Mouse (Mus musculus) heart, embryonic 13.5 days (tissue): ENCODE measurements around the gene Pard6b. TPM values are rescaled to one million over a fixed set of nuclear protein-coding genes. Genes with fewer than 3 reads are reported as not detected.
"Not testable (repeated sequence)": the region's sequence is repeated elsewhere in the genome, so short reads cannot be mapped to it uniquely, and the experiment has no call there.

Experiments
- ATAC-seq: fragments of 200-750 bp; cut with Nextera tagmentation; 2 replicates; pipeline ENCODE4 v1.8.0; 2017; ENCODE audit warnings: moderate TSS enrichment; ENCODE audit not compliant: insufficient number of reproducible peaks, low FRiP score, low TSS enrichment; ENCODE audit errors: extremely low read depth
- H3K27ac ChIP-seq: fragments of 300-500 bp; sonication (generic); replicated peaks from 2 replicates; pipeline ENCODE4 v1.5.1; 2015; ENCODE audit warnings: moderate library complexity, mild to moderate bottlenecking, inconsistent platforms
- H3K27me3 ChIP-seq: fragments of 300-500 bp; sonication (generic); replicated peaks from 2 replicates; pipeline ENCODE4 v1.6.1; 2015; ENCODE audit warnings: mild to moderate bottlenecking, inconsistent platforms
- H3K36me3 ChIP-seq: fragments of 300-500 bp; sonication (generic); 2 replicates; pipeline ENCODE4 v1.6.1; 2015; ENCODE audit warnings: mild to moderate bottlenecking, inconsistent platforms
- H3K4me1 ChIP-seq: fragments of 300-500 bp; sonication (generic); 2 replicates; pipeline ENCODE4 v1.6.1; 2015; ENCODE audit warnings: inconsistent platforms
- H3K4me2 ChIP-seq: fragments of 300-500 bp; sonication (generic); 2 replicates; pipeline ENCODE4 v1.6.1; 2015; ENCODE audit warnings: inconsistent platforms, mild to moderate bottlenecking, moderate library complexity
- H3K4me3 ChIP-seq: fragments of 300-500 bp; sonication (generic); 2 replicates; pipeline ENCODE4 v1.5.1; 2015; ENCODE audit warnings: moderate library complexity, mild to moderate bottlenecking, inconsistent platforms
- H3K9ac ChIP-seq: fragments of 300-500 bp; sonication (generic); 2 replicates; pipeline ENCODE4 v1.6.1; 2015; ENCODE audit warnings: inconsistent platforms, mild to moderate bottlenecking, moderate library complexity
- H3K9me3 ChIP-seq: fragments of 300-500 bp; sonication (generic); 2 replicates; pipeline ENCODE4 v1.6.1; 2016; ENCODE audit warnings: inconsistent platforms
- whole genome bisulfite sequencing: fragments of 180-500 bp; shearing (Covaris S2); methylation state at CpG from one replicate; pipeline ENCODE4 v1.1.7; 2015; ENCODE audit warnings: mixed read lengths; 5-methylcytosine and 5-hydroxymethylcytosine counted together
- polyA plus RNA-seq: library from polyadenylated mRNA; unstranded; fragments of >200 nt; fragmentation: Nextera tagmentation; extraction: Ambion mirVana; gene quantifications from 2 replicates; pipeline ENCODE4 v1.2.1, GENCODE M21; 2015

The Pard6b gene
- polyA plus RNA-seq, 1 experiment from 2014 or later, result 7.3 TPM

DNA sequence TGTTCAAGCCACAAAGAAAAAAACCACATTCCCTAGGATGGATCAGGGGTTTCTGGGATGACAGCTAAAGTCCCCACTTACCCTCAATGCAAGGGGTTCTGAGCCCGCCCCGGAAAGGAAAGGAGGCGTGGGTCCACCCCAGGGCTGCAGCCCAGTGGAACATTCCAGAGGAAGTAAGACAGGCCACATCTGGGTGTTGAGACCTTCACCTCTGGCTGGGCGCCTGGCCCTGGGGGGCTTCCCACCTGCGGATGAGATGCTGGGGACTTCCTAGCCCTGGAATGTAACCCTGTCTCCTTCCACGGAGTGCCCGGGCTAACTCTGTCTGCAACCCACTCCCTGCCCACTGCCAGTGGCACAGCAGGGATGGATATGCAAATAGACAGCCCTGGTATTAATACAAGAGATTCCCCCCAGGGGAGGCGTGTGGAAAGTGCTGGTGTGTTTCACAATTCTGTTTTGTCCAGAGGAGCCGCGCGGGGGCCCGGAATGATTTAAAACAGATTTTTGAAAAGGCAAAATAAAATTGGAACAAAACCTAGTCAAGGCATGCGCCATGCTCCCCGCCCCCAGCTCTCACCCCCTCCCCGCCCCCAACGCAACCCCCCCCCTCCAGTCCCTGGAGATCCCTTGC, 31.7 kb upstream of the Pard6b start:
- no peak for ATAC-seq
- no peak overlapping the region for H3K27ac ChIP-seq
- no peaks in the 10 kb centered on the region for H3K36me3 ChIP-seq

DNA sequence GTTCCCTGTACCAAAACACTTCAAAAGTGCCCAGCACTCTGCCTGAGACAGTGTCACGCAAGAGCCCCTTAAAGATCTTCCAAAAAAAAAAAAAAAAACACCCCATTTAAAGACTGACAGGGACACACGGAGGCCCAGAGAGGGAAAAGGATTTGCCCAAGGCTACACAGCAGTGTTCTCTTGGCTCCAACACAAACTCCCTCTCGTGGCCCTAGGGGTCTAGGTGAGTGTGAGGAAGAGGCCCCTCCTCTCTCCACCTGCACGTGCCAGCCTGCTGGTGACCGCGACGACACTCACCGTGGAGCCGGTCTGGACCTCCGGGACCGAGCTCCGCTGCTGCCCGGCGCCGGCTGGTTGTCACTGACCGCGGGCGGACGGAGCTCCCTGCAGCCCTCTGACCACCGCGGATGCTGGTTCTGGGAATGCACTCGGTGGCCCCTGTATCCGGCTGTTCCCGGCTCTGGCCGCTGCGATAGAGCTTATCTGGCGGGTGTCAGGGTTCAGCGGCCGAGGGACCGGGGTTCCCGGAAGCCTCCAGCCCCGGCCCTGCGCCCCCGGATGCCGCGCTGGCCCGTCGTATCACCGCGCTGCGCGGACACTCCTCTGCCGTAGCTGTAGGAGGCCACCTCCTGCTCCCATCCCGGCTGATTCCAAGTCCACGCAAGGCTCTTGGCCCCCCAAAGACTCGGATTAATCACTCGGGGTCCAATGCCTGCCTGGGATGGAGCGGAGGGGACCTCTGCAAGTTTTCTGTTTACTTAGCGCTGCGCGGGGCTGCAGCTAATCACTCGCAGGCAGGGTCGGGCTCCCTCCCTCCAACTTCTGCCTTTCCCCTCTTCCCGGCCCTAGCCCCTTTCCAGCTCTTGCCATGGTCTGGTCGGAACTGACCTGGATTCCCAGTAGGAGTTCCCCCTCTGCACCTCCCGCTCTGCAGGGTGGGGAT, 30.5 kb upstream of the Pard6b start:
- Histone ChIP-seq H3K4me2 (peak overlapping the region; percentile 94), H3K9me3 (no peaks in the 10 kb centered on the region), H3K27ac (peak overlapping the region; percentile 48), H3K36me3 (no peaks in the 10 kb centered on the region), H3K4me1 (peaks cover 31% of the 10 kb centered on the region), H3K27me3 (peaks cover 16% of the 10 kb centered on the region), H3K4me3 (peak overlapping the region; percentile 63), H3K9ac (peak overlapping the region; percentile 80)
- WGBS, result 1% methylated on average over 56 of the region's 56 CpGs
- ATAC-seq, result no peak

More for the DNA sequence above, 31.7 kb upstream of the Pard6b start:
- H3K4me3 ChIP-seq, result peak overlapping the region; percentile 63
- peak overlapping the region; percentile 94 for H3K4me2 ChIP-seq
- 14% methylated on average over 16 of the region's 16 CpGs for WGBS
- peaks cover 37% of the 10 kb centered on the region for H3K4me1 ChIP-seq
- peak overlapping the region; percentile 80; the same call in 1 of the 2 replicates for H3K9ac ChIP-seq
- no peaks in the 10 kb centered on the region for H3K9me3 ChIP-seq
- H3K27me3 ChIP-seq, result peaks cover 16% of the 10 kb centered on the region

DNA sequence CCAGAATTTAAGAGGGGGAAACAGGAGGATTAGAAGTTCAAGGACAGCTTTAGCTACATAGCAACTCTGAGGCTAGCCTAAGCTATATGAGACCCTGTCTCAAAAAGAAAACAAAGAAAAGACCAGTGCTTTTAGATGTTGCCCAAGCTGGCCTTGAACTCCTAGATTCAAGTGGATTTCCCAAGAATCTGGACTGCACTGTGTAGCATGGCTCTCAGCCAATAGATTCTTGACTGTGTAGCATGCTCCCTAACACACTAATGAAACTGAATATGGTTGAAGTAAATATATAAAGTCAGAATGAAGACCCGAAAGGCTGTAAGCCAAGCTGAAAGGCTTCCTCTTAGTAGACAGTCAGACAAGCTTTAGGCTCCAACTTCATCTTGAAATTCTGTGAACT, 28.6 kb upstream of the Pard6b start:
- no peak overlapping the region for H3K4me2 ChIP-seq
- no peak for ATAC-seq
- no peak overlapping the region for H3K4me3 ChIP-seq
- H3K27me3 ChIP-seq, result peaks cover 16% of the 10 kb centered on the region
- WGBS, result 95% methylated on average over 1 of the region's 1 CpGs
- H3K27ac ChIP-seq, result no peak overlapping the region
- H3K4me1 ChIP-seq, result peaks cover 36% of the 10 kb centered on the region
- H3K9ac ChIP-seq, result no peak overlapping the region
- no peaks in the 10 kb centered on the region for H3K36me3 ChIP-seq
- H3K9me3 ChIP-seq, result no peaks in the 10 kb centered on the region

DNA sequence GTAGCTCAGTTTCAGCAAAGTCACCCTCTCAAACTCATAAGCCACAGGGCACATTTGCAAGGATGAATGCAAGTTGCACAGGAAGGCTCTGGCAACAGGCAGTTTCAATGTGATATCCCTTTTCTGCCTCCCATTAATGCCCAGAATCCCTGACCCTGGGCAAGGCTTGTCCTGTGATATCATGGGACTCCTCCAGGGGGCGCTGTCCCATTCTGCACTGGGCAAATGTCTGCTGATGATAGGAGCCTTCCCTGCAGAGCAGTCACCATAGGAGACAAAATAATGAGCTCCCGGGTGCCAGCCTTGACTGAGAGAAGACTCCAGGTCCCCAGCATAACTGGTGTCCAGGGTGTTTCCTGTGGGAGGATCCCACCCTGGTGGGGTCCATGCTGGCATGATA, 28.1 kb upstream of the Pard6b start:
- Histone ChIP-seq H3K4me2 (no peak overlapping the region), H3K27ac (no peak overlapping the region), H3K36me3 (no peaks in the 10 kb centered on the region), H3K4me1 (peaks cover 38% of the 10 kb centered on the region), H3K9ac (no peak overlapping the region), H3K9me3 (no peaks in the 10 kb centered on the region), H3K27me3 (peaks cover 16% of the 10 kb centered on the region), H3K4me3 (no peak overlapping the region)
- ATAC-seq, result no peak
- WGBS, result 10% methylated on average over 2 of the region's 2 CpGs

DNA sequence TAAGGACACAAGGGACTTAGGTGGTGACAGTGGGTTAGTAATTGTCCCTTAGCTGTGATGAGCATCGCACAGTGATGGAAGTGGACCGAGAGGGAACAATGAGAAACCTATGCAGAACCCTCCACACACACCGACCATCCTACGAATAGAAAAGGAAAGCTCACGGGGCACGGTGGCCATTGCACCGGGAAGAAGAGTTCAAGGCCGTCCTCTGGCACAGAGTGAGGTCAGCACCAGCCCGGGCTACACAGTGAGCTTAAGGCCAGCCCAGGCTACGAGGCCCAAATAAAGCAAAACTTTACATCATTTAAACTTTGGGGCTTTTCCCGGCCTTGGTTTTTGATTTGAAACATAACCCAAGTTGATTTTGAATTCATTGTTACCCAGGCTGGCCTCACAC, 26.7 kb upstream of the Pard6b start:
- peaks cover 13% of the 10 kb centered on the region for H3K27me3 ChIP-seq
- no peak overlapping the region for H3K4me2 ChIP-seq
- no peaks in the 10 kb centered on the region for H3K36me3 ChIP-seq
- H3K4me3 ChIP-seq, result no peak overlapping the region
- no peaks in the 10 kb centered on the region for H3K9me3 ChIP-seq
- H3K27ac ChIP-seq, result no peak overlapping the region
- ATAC-seq, result no peak
- 87% methylated on average over 11 of the region's 11 CpGs for WGBS
- no peak overlapping the region for H3K9ac ChIP-seq
- H3K4me1 ChIP-seq, result peaks cover 45% of the 10 kb centered on the region

DNA sequence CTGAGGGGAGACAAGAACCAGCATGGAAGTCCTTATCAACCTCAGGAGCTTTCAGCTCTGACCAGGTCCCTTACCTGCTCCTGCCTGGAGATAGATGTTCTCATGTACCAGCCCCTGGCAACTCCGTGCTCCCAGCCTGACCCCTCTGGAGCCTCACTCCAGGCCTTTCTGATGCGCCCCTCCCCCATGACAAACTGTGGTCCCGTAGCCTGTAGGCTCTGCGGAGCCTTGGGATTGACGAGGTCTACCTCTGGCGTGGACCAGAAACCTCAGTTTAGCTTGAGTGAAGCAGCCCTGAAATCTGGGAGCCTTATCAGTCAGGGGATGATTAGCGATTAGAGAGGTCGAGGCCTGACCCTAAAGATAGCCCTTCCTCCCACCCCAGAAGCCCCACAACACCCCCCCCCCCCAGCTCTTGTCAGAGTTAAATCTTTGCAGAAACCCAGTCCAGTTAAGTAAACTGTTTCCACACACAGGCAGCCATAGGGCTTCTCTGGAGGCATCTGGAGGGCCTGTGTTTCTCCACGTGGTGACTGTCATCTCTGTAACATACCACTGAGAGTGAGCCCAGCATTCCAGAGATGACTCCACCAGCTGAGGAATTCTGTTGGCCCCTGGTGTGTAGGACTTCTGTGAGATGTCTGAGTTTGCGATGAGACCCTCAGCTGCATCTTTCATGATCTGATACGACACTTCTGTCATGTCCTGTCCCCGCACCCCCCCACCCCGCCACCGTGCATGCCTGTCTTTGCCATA, 24.7 kb upstream of the Pard6b start:
- Histone ChIP-seq H3K4me3 (no peak overlapping the region), H3K36me3 (no peaks in the 10 kb centered on the region), H3K27me3 (peaks cover 9% of the 10 kb centered on the region; the same call in 1 of the 2 replicates), H3K9me3 (no peaks in the 10 kb centered on the region), H3K4me1 (peaks cover 29% of the 10 kb centered on the region), H3K27ac (peak overlapping the region; percentile 76), H3K9ac (peak overlapping the region; percentile 55), H3K4me2 (peak overlapping the region; percentile 50)
- ATAC-seq, result no peak
- 13% methylated on average over 14 of the region's 14 CpGs for WGBS

DNA sequence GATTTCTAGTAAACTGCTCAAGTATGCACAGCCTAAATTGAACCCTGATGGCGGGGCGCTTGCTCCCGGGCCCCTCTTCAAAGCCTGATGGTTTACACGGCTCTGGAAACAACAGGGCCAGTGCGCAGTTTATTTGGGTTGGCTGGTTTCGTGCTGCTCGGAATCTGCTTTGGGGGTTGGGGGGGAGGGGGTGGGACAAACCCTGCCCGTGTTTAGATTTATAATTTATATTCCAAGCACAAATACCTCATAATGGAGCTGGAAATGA, 24.2 kb upstream of the Pard6b start:
- Histone ChIP-seq H3K27ac (peak overlapping the region; percentile 76), H3K9me3 (no peaks in the 10 kb centered on the region), H3K9ac (peak overlapping the region; percentile 24; the same call in 1 of the 2 replicates), H3K4me1 (peaks cover 29% of the 10 kb centered on the region), H3K4me2 (peak overlapping the region; percentile 50), H3K4me3 (no peak overlapping the region), H3K27me3 (peaks cover 4% of the 10 kb centered on the region; the same call in 1 of the 2 replicates), H3K36me3 (no peaks in the 10 kb centered on the region)
- ATAC-seq, result no peak
- WGBS, result 31% methylated on average over 8 of the region's 8 CpGs

DNA sequence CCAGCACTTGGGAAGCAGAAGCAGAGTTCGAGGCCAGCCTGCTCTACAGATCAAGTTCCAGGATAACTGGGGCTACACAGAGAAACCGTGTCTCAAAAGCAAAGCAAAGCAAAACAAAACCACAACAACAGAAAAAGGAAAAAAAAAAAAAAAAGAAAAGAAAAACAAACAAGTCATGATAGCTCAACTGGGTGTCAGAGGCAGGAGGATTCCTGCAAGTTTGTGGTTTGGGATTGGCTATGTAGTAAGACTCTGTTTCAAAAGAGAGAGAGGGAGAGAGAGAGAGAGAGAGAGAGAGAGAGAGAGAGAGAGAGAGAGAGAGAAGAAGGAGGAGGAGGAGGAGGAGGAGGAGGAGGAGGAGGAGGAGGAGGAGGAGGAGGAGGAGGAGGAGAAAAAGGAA, 22.9 kb upstream of the Pard6b start:
- not testable (repeated sequence) for ATAC-seq, H3K36me3 ChIP-seq, H3K27me3 ChIP-seq, H3K27ac ChIP-seq, H3K9ac ChIP-seq, H3K4me3 ChIP-seq, H3K9me3 ChIP-seq, H3K4me2 ChIP-seq
- 75% methylated on average over 2 of the region's 2 CpGs for WGBS
- peaks cover 29% of the 10 kb centered on the region for H3K4me1 ChIP-seq

DNA sequence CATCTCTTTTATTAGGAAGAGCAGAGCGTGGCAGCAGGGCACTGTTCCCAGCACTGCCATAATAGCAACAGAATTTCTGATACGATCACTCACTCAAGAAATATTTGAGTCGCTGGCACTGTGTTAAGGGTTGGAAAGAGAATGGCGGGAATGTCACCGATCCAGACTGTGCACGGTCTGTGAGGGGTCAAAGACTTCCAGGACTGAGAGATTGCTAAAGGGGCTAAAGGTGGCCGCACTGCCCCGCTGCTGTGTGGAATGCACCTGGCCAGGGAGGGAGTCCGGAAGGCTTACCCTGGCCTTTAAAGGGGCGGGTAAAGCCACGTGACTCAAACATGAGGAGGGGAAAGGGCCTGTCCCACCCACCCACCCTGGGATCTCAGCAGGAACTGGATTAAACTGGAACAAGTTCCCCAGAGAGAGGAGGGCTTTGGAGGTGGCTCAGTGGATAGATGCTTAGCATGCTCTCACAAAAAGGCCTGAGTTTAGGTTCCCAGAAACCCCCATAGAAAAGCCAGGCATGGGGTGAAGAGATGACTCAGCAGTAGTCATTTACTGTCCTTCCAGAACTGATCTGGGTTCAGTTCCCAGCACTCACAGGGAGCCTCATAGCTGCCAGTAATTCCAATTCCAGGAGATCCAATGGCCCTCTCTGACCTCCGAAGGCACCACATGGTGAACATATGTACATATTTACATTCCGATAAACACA, 22.2 kb upstream of the Pard6b start:
- WGBS, result 22% methylated on average over 13 of the region's 13 CpGs
- no peaks in the 10 kb centered on the region for H3K36me3 ChIP-seq
- H3K27ac ChIP-seq, result peak overlapping the region; percentile 42
- H3K4me3 ChIP-seq, result no peak overlapping the region
- H3K9me3 ChIP-seq, result no peaks in the 10 kb centered on the region
- peak overlapping the region; percentile 38; the same call in 1 of the 2 replicates for H3K4me2 ChIP-seq
- peak overlapping the region; percentile 54; the same call in 1 of the 2 replicates for H3K9ac ChIP-seq
- peaks cover 29% of the 10 kb centered on the region for H3K4me1 ChIP-seq
- no peak for ATAC-seq
- H3K27me3 ChIP-seq, result no peaks in the 10 kb centered on the region

DNA sequence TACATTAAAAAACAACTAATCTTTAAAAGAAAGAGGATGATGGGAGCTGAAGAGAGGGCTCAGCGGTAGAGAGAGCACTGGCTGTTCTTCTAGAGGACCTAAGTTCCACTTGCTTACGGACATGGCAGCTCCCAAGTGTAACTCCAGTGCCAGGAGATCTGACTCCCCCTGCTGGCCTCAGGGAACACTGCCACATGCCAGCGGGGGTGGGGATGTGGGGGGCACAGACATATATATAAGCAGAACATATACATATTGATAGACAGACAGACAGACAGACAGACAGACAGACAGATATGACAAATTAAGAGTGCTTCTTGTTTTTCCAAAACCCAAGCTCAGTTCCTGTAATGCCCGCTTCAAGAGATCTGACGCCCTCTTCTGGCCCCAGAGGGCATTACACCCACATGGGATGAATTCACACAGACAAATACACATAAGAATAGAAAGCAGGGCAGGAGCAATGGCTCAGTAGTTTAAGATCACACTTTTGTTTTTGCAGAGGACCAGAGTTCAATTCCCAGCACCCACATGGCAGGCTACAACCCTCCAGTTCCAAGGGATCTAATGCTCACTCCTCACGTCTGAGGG, 21.5 kb upstream of the Pard6b start:
- 84% methylated on average over 6 of the region's 6 CpGs for WGBS
- H3K4me1 ChIP-seq, result peaks cover 29% of the 10 kb centered on the region
- H3K4me3 ChIP-seq, result no peak overlapping the region
- no peaks in the 10 kb centered on the region for H3K27me3 ChIP-seq
- no peaks in the 10 kb centered on the region for H3K36me3 ChIP-seq
- H3K27ac ChIP-seq, result no peak overlapping the region
- H3K9me3 ChIP-seq, result no peaks in the 10 kb centered on the region
- ATAC-seq, result no peak
- no peak overlapping the region for H3K9ac ChIP-seq
- H3K4me2 ChIP-seq, result no peak overlapping the region
